ENCODE assay signal across 13 mouse cellular contexts in the genomic region with DNA sequence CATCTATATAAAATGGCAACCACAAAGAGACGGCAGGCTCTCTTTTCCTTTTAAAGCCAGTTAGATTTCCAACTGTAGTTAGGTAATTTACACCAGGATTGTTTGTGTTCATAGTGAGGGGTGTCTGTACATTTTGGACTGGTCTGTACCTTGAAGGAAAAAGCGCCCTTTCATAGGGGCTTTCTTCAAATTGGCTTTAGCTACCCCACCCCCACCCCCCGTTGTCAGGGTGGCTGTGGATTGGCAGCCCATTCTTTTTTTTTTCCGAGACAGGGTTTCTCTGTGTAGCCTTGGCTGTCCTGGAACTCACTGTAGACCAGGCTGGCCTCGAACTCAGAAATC. TPM values are rescaled to one million over a fixed set of nuclear protein-coding genes. Genes with fewer than 3 reads are reported as not detected.
DNase-seq lines count a peak whose midpoint lies in the region; ATAC-seq and TF ChIP-seq lines count a peak whose summit lies in the region.
"Had no signal": no experiment of that assay in that cellular context is flagged by ENCODE, and none has a peak within 500 bp of the region (broad histone marks: within the 10 kb centered on the region; RNA-seq: fewer than 3 reads in every experiment).

No protein-coding gene starts in this region.

- H3K9ac ChIP-seq in heart, embryonic 13.5 days, result peak overlapping the region; percentile 50; the same call in 1 of the 2 replicates
- H3K9ac ChIP-seq in heart, adult 2 months (ENCODE audit: low read depth, low read length), result no peak overlapping the region
- H3K9ac ChIP-seq in lung, embryonic 14.5 days, result no peak overlapping the region
- peak overlapping the region; percentile 93 for H3K9ac ChIP-seq in liver, embryonic 14.5 days (replicated peaks)

- no peak for TF ChIP-seq CTCF in heart, adult 2 months (IDR thresholded peaks at IDR 0.05)
- TF ChIP-seq CTCF in lung, embryonic 14.5 days (IDR thresholded peaks at IDR 0.05; ENCODE audit: low read depth), result no peak
- TF ChIP-seq CTCF in liver, embryonic 14.5 days (IDR thresholded peaks at IDR 0.05; ENCODE audit: low read depth), result no peak

- H3K4me2 ChIP-seq in heart, embryonic 13.5 days, result peak overlapping the region; percentile 100
- H3K4me2 ChIP-seq in lung, embryonic 14.5 days, result peak overlapping the region; percentile 96
- peak overlapping the region; percentile 88 for H3K4me2 ChIP-seq in liver, embryonic 14.5 days (ENCODE audit: low read depth)

- no peaks in the 10 kb centered on the region for H3K79me2 ChIP-seq in heart, adult 2 months (replicated peaks; ENCODE audit: control insufficient read depth, insufficient read depth, low read length)

- H3K4me1 ChIP-seq in heart, embryonic 13.5 days, result peaks cover 46% of the 10 kb centered on the region
- H3K4me1 ChIP-seq in heart, adult 2 months (ENCODE audit: control insufficient read depth, insufficient read depth, low read length), result peaks cover 4% of the 10 kb centered on the region
- H3K4me1 ChIP-seq in lung, embryonic 14.5 days (ENCODE audit: insufficient read depth), result peaks cover 13% of the 10 kb centered on the region; the same call in 1 of the 2 replicates
- H3K4me1 ChIP-seq in embryonic facial prominence, embryonic 10.5 days, result peaks cover 33% of the 10 kb centered on the region
- peaks cover 21 to 26% of the 10 kb centered on the region in 2 experiments for H3K4me1 ChIP-seq in liver, embryonic 14.5 days (replicated peaks; ENCODE audit: control insufficient read depth in 2 of 2, insufficient read depth in 2 of 2, low read length in 1 of 2)

- no peak for TF ChIP-seq POLR2A in heart, adult 2 months (IDR thresholded peaks at IDR 0.05; ENCODE audit: insufficient read depth, low read depth, low read length)

- no peak for TF ChIP-seq EP300 in heart, adult 2 months (IDR thresholded peaks at IDR 0.05; ENCODE audit: insufficient read depth, low read depth, low read length)
- no peak for TF ChIP-seq EP300 in liver, embryonic 14.5 days (IDR thresholded peaks at IDR 0.05; ENCODE audit: low read depth)

- 88% methylated on average over 5 of the region's 5 CpGs for WGBS in heart, embryonic 13.5 days
- WGBS in heart, adult 2 months, result 83% methylated on average over 5 of the region's 5 CpGs
- 86% methylated on average over 5 of the region's 5 CpGs for WGBS in lung, embryonic 14.5 days
- WGBS in embryonic facial prominence, embryonic 10.5 days, result 92% methylated on average over 5 of the region's 5 CpGs
- 59% methylated on average over 5 of the region's 5 CpGs for WGBS in liver, embryonic 14.5 days (ENCODE audit: insufficient replicate concordance)

- no peaks in the 10 kb centered on the region for H3K9me3 ChIP-seq in heart, embryonic 13.5 days
- no peaks in the 10 kb centered on the region for H3K9me3 ChIP-seq in lung, embryonic 14.5 days (ENCODE audit: low read depth, low read length)
- H3K9me3 ChIP-seq in embryonic facial prominence, embryonic 10.5 days, result no peaks in the 10 kb centered on the region
- no peaks in the 10 kb centered on the region for H3K9me3 ChIP-seq in liver, embryonic 14.5 days (ENCODE audit: control insufficient read depth, low read length)

- no peak overlapping the region for H3K27ac ChIP-seq in heart, embryonic 13.5 days (replicated peaks)
- no peak overlapping the region for H3K27ac ChIP-seq in heart, adult 2 months
- H3K27ac ChIP-seq in lung, embryonic 14.5 days (ENCODE audit: low read depth), result no peak overlapping the region
- no peak overlapping the region for H3K27ac ChIP-seq in embryonic facial prominence, embryonic 10.5 days (replicated peaks)
- H3K27ac ChIP-seq in liver, embryonic 14.5 days, result peak overlapping the region; percentile 3; the same call in 1 of the 2 replicates

- no peak overlapping the region for H3K4me3 ChIP-seq in heart, embryonic 13.5 days
- H3K4me3 ChIP-seq in heart, adult 2 months, result no peak overlapping the region
- 0 out of 2 replicates have a peak overlapping the region, but pooled peaks have one; percentile 6 for H3K4me3 ChIP-seq in lung, embryonic 14.5 days (ENCODE audit: low read depth, low read length)
- H3K4me3 ChIP-seq in embryonic facial prominence, embryonic 10.5 days, result peak overlapping the region; percentile 19; the same call in 1 of the 2 replicates
- H3K4me3 ChIP-seq in liver, embryonic 14.5 days (ENCODE audit: insufficient read depth in 1 of 2, low read depth in 2 of 2, low read length in 2 of 2), result peak overlapping the region; percentile 89 to 95

- ATAC-seq in heart, embryonic 13.5 days (ENCODE audit: extremely low read depth, insufficient number of reproducible peaks, low FRiP score, low TSS enrichment), result no peak
- ATAC-seq in lung, embryonic 14.5 days (ENCODE audit: insufficient read depth), result no peak
- ATAC-seq in liver, embryonic 14.5 days (ENCODE audit: insufficient read depth), result no peak
- ATAC-seq in inflammation-experienced regulatory T-cells, adult 6 months, result no peak
- ATAC-seq: Patski had no signal

- H3K27me3 ChIP-seq in heart, embryonic 13.5 days (replicated peaks), result no peaks in the 10 kb centered on the region
- no peaks in the 10 kb centered on the region for H3K27me3 ChIP-seq in heart, adult 2 months (ENCODE audit: control insufficient read depth, insufficient read depth, low read length)
- no peaks in the 10 kb centered on the region for H3K27me3 ChIP-seq in lung, embryonic 14.5 days (ENCODE audit: insufficient read depth, low read length)
- no peaks in the 10 kb centered on the region for H3K27me3 ChIP-seq in embryonic facial prominence, embryonic 10.5 days (replicated peaks; ENCODE audit: low read depth, poor library complexity, severe bottlenecking)
- no peaks in the 10 kb centered on the region for H3K27me3 ChIP-seq in liver, embryonic 14.5 days (ENCODE audit: control insufficient read depth, insufficient read depth, low read length)
- H3K27me3 ChIP-seq: Patski had no signal

- intact Hi-C loops in heart, adult 2 months (cut with DNase I), result no loop called here

- peaks cover 23% of the 10 kb centered on the region for H3K36me3 ChIP-seq in heart, embryonic 13.5 days
- H3K36me3 ChIP-seq in heart, adult 2 months (ENCODE audit: control insufficient read depth, insufficient read depth, low read length), result no peaks in the 10 kb centered on the region
- peaks cover 29% of the 10 kb centered on the region for H3K36me3 ChIP-seq in lung, embryonic 14.5 days (ENCODE audit: insufficient read depth)
- H3K36me3 ChIP-seq in embryonic facial prominence, embryonic 10.5 days (replicated peaks), result peaks cover 57% of the 10 kb centered on the region
- peaks cover 23% of the 10 kb centered on the region for H3K36me3 ChIP-seq in liver, embryonic 14.5 days (replicated peaks; ENCODE audit: control insufficient read depth, insufficient read depth, low read depth)

- DNase-seq in heart, adult 2 months, result no peak
- DNase-seq in lung, embryonic 14.5 days, result no peak
- DNase-seq in lung, postnatal 14 days, result no peak
- DNase-seq in embryonic facial prominence, embryonic 10.5 days (ENCODE audit: low spot score), result no peak
- DNase-seq in liver, embryonic 14.5 days (ENCODE audit: low read depth in 3 of 3, low spot score in 3 of 3), result no peak
- no peak for DNase-seq in layer of hippocampus, postnatal 10 days (ENCODE audit: low spot score in 2 of 2)
- DNase-seq: adrenal gland, adult 2 months; lung, adult 2 months; right cerebral cortex, postnatal 25 days had no signal

RNA-seq across cellular contexts. Expression of gene Vars, which starts 3.7 kb away (rescaled TPM):
- polyA plus RNA-seq in heart, embryonic 13.5 days (2015; fragmentation: Nextera tagmentation; extraction: Ambion mirVana), result 59.9 and 63.0 TPM in 2 replicates
- total RNA-seq in heart, adult 2 months (2021), result 10 to 100 TPM; 27.0 to 28.5 TPM
- 32.7 and 39.2 TPM in 2 replicates for polyA plus RNA-seq in heart, adult 2 months (2012; rRNA removed)
- polyA plus RNA-seq in lung, embryonic 14.5 days (2014; fragmentation: Nextera tagmentation; extraction: Ambion mirVana), result 135 and 161 TPM in 2 replicates
- 197 and 223 TPM in 2 replicates for polyA plus RNA-seq in embryonic facial prominence, embryonic 10.5 days (2016; fragmentation: Nextera tagmentation; extraction: Ambion mirVana)
- polyA plus RNA-seq in liver, embryonic 14.5 days (2012; rRNA removed), result 58.2 and 67.6 TPM in 2 replicates
- polyA plus RNA-seq in liver, embryonic 14.5 days (2014; fragmentation: Nextera tagmentation; extraction: Ambion mirVana), result 61.7 and 77.3 TPM in 2 replicates
- polyA plus RNA-seq in inflammation-experienced regulatory T-cells, adult 6 months (2017; shearing (Covaris generic)), result 10 to 100 TPM; 27.2 to 30.9 (median 30.8) TPM
- 10 to 100 TPM; 56.3 to 62.1 TPM for total RNA-seq in layer of hippocampus, postnatal 10 days (2021)

RNA-seq across cellular contexts. Expression of gene Lsm2, which starts 15.5 kb away (rescaled TPM):
- polyA plus RNA-seq in heart, embryonic 13.5 days (2015; fragmentation: Nextera tagmentation; extraction: Ambion mirVana), result 145 and 153 TPM in 2 replicates
- 10 to 100 TPM; 17.3 to 21.3 TPM for total RNA-seq in heart, adult 2 months (2021)
- polyA plus RNA-seq in heart, adult 2 months (2012; rRNA removed), result 50.7 and 58.0 TPM in 2 replicates
- polyA plus RNA-seq in lung, embryonic 14.5 days (2014; fragmentation: Nextera tagmentation; extraction: Ambion mirVana), result 241 and 265 TPM in 2 replicates
- 339 and 361 TPM in 2 replicates for polyA plus RNA-seq in embryonic facial prominence, embryonic 10.5 days (2016; fragmentation: Nextera tagmentation; extraction: Ambion mirVana)
- polyA plus RNA-seq in liver, embryonic 14.5 days (2012; rRNA removed), result 81.5 and 121 TPM in 2 replicates
- 122 and 132 TPM in 2 replicates for polyA plus RNA-seq in liver, embryonic 14.5 days (2014; fragmentation: Nextera tagmentation; extraction: Ambion mirVana)
- polyA plus RNA-seq in inflammation-experienced regulatory T-cells, adult 6 months (2017; shearing (Covaris generic)), result 10 to 100 TPM; 37.7 to 67.4 (median 40.0) TPM
- total RNA-seq in layer of hippocampus, postnatal 10 days (2021), result 10 to 100 TPM; 24.2 to 25.9 TPM

RNA-seq across cellular contexts. Expression of gene Vwa7, which starts 19.3 kb away (rescaled TPM):
- polyA plus RNA-seq in heart, embryonic 13.5 days (2015; fragmentation: Nextera tagmentation; extraction: Ambion mirVana), result 0.45 and 0.52 TPM in 2 replicates
- total RNA-seq in heart, adult 2 months (2021), result 10 to 100 TPM; 10.0 to 10.9 TPM
- 7.5 and 10.2 TPM in 2 replicates for polyA plus RNA-seq in heart, adult 2 months (2012; rRNA removed)
- 0.11 and 0.47 TPM in 2 replicates for polyA plus RNA-seq in lung, embryonic 14.5 days (2014; fragmentation: Nextera tagmentation; extraction: Ambion mirVana)
- 0.18 and 0.21 TPM in 2 replicates for polyA plus RNA-seq in embryonic facial prominence, embryonic 10.5 days (2016; fragmentation: Nextera tagmentation; extraction: Ambion mirVana)
- polyA plus RNA-seq in liver, embryonic 14.5 days (2012; rRNA removed), result 0.12 and 0.18 TPM in 2 replicates
- 0.09 TPM in 1 of 2 replicates, not detected in the other for polyA plus RNA-seq in liver, embryonic 14.5 days (2014; fragmentation: Nextera tagmentation; extraction: Ambion mirVana)
- under 1 TPM in 2 of 3 experiments, not detected in 1; 0.10 to 0.28 TPM for polyA plus RNA-seq in inflammation-experienced regulatory T-cells, adult 6 months (2017; shearing (Covaris generic))
- total RNA-seq in layer of hippocampus, postnatal 10 days (2021), result under 1 TPM; 0.16 to 0.30 TPM

RNA-seq across cellular contexts. Expression of gene Hspa1l, which starts 24.6 kb away (rescaled TPM):
- 2.1 and 2.2 TPM in 2 replicates for polyA plus RNA-seq in heart, embryonic 13.5 days (2015; fragmentation: Nextera tagmentation; extraction: Ambion mirVana)
- total RNA-seq in heart, adult 2 months (2021), result 10 to 100 TPM in 1 of 2 experiments, 1 to 10 TPM in 1; 8.3 to 10.9 TPM
- polyA plus RNA-seq in heart, adult 2 months (2012; rRNA removed), result 3.6 and 6.6 TPM in 2 replicates
- 0.83 and 1.1 TPM in 2 replicates for polyA plus RNA-seq in lung, embryonic 14.5 days (2014; fragmentation: Nextera tagmentation; extraction: Ambion mirVana)
- 1.1 TPM in 2 replicates for polyA plus RNA-seq in embryonic facial prominence, embryonic 10.5 days (2016; fragmentation: Nextera tagmentation; extraction: Ambion mirVana)
- 0.02 TPM in 1 of 2 replicates, not detected in the other for polyA plus RNA-seq in liver, embryonic 14.5 days (2012; rRNA removed)
- polyA plus RNA-seq in liver, embryonic 14.5 days (2014; fragmentation: Nextera tagmentation; extraction: Ambion mirVana), result 0.19 and 0.25 TPM in 2 replicates
- not detected for polyA plus RNA-seq in inflammation-experienced regulatory T-cells, adult 6 months (2017; shearing (Covaris generic))
- total RNA-seq in layer of hippocampus, postnatal 10 days (2021), result under 1 TPM; 0.30 to 0.38 TPM
- total RNA-seq: common myeloid progenitor, adult 5-6 weeks had no signal

RNA-seq across cellular contexts. Expression of gene Hspa1a, which starts 25.2 kb away (rescaled TPM):
- 3.9 TPM in 2 replicates for polyA plus RNA-seq in heart, embryonic 13.5 days (2015; fragmentation: Nextera tagmentation; extraction: Ambion mirVana)
- total RNA-seq in heart, adult 2 months (2021), result 1 to 10 TPM; 3.3 to 9.8 TPM
- polyA plus RNA-seq in heart, adult 2 months (2012; rRNA removed), result 3.0 and 5.9 TPM in 2 replicates
- polyA plus RNA-seq in lung, embryonic 14.5 days (2014; fragmentation: Nextera tagmentation; extraction: Ambion mirVana), result 2.0 and 2.1 TPM in 2 replicates
- 1.3 and 1.9 TPM in 2 replicates for polyA plus RNA-seq in embryonic facial prominence, embryonic 10.5 days (2016; fragmentation: Nextera tagmentation; extraction: Ambion mirVana)
- 0.90 and 2.5 TPM in 2 replicates for polyA plus RNA-seq in liver, embryonic 14.5 days (2012; rRNA removed)
- polyA plus RNA-seq in liver, embryonic 14.5 days (2014; fragmentation: Nextera tagmentation; extraction: Ambion mirVana), result 0.38 and 0.41 TPM in 2 replicates
- 1 to 10 TPM in 2 of 3 experiments, under 1 TPM in 1; 0.74 to 2.3 (median 1.1) TPM for polyA plus RNA-seq in inflammation-experienced regulatory T-cells, adult 6 months (2017; shearing (Covaris generic))
- 1 to 10 TPM; 6.8 to 8.7 TPM for total RNA-seq in layer of hippocampus, postnatal 10 days (2021)

Comparison
In these comparisons a context has a peak if more than half of its experiments do, and no peak if none do; other contexts are left out.
1. H3K9ac ChIP-seq: peak in heart, embryonic 13.5 days (single experiment) and liver, embryonic 14.5 days (single experiment); none in heart, adult 2 months (single experiment) and lung, embryonic 14.5 days (single experiment).
2. H3K4me3 ChIP-seq: peak in lung, embryonic 14.5 days (single experiment), embryonic facial prominence, embryonic 10.5 days (single experiment) and liver, embryonic 14.5 days (2 of 2); none in heart, embryonic 13.5 days (single experiment) and heart, adult 2 months (single experiment).
3. Peak in every context shown above with its lines, with median percentiles within 50 percentile points of each other: H3K4me2 ChIP-seq.